Mouse (Mus musculus): Measurements from ENCODE around the gene Ccdc77. TPM values are rescaled to one million over a fixed set of nuclear protein-coding genes. Genes with fewer than 3 reads are reported as not detected.

Gene Ccdc77
- polyA plus RNA-seq, 1 experiment from 2014 or later = 7.2 TPM

GRCm38 (mm10) chr6:120356478-120356877 is 7.7 kb downstream of the Ccdc77 start:
- no peak for TF ChIP-seq CTCF (IDR thresholded peaks at IDR 0.05; ENCODE audit: low read depth)
- 11% methylated on average over 5 of the region's 5 CpGs for WGBS
- H3K27ac ChIP-seq (ENCODE audit: low read depth, low read length) = peak overlapping the region; percentile 83
- H3K9me3 ChIP-seq (ENCODE audit: control insufficient read depth) = no peaks in the 10 kb centered on the region
- peak overlapping the region; percentile 65 for H3K9ac ChIP-seq (ENCODE audit: low read depth, low read length)
- no peaks in the 10 kb centered on the region for H3K27me3 ChIP-seq (replicated peaks; ENCODE audit: control insufficient read depth, insufficient read depth, low read length)
- H3K4me1 ChIP-seq (replicated peaks; ENCODE audit: control insufficient read depth, insufficient read depth, low read length) = no peaks in the 10 kb centered on the region
- ATAC-seq = no peak
- peak overlapping the region; percentile 77 for H3K4me2 ChIP-seq (replicated peaks; ENCODE audit: low read depth)
- H3K4me3 ChIP-seq (ENCODE audit: low read depth, low read length) = peak overlapping the region; percentile 65
- H3K36me3 ChIP-seq (ENCODE audit: control insufficient read depth, insufficient read depth) = peaks cover 4% of the 10 kb centered on the region; the same call in 1 of the 2 replicates

DNA sequence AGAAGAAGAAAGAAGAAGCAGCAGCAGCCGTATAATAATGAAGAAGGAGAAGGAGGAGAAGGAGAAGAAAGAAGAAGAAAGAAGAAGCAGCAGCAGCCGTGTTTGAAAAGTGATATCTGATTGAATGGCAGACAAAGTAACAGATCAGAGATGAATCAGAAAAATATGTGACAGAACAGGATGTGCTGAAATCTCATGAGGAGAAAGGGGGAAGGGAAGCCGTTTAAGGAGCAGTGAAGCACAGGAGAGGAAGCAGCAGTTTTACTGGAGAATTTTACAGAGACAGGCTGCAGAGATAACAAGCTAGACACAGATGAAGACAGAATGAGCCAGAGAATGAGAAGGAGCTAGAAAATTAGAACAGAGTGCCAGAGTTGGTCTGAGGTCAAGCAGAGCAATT is 15.2 kb downstream of the Ccdc77 start:
- no peak for ATAC-seq
- no peak overlapping the region for H3K4me2 ChIP-seq (replicated peaks; ENCODE audit: low read depth)
- H3K9me3 ChIP-seq (ENCODE audit: control insufficient read depth) = no peaks in the 10 kb centered on the region
- no peak overlapping the region for H3K4me3 ChIP-seq (ENCODE audit: low read depth, low read length)
- 86% methylated on average over 3 of the region's 3 CpGs for WGBS
- TF ChIP-seq CTCF (IDR thresholded peaks at IDR 0.05; ENCODE audit: low read depth) = no peak
- H3K36me3 ChIP-seq (ENCODE audit: control insufficient read depth, insufficient read depth) = peaks cover 29% of the 10 kb centered on the region
- no peaks in the 10 kb centered on the region for H3K27me3 ChIP-seq (replicated peaks; ENCODE audit: control insufficient read depth, insufficient read depth, low read length)
- no peak overlapping the region for H3K27ac ChIP-seq (ENCODE audit: low read depth, low read length)
- H3K9ac ChIP-seq (ENCODE audit: low read depth, low read length) = no peak overlapping the region
- H3K4me1 ChIP-seq (replicated peaks; ENCODE audit: control insufficient read depth, insufficient read depth, low read length) = no peaks in the 10 kb centered on the region

- Histone ChIP-seq H3K9me3 (ENCODE audit: control insufficient read depth) (no peaks in the 10 kb centered on the region), H3K4me1 (replicated peaks; ENCODE audit: control insufficient read depth, insufficient read depth, low read length) (no peaks in the 10 kb centered on the region), H3K4me2 (replicated peaks; ENCODE audit: low read depth) (no peak overlapping the region), H3K9ac (ENCODE audit: low read depth, low read length) (no peak overlapping the region), H3K4me3 (ENCODE audit: low read depth, low read length) (no peak overlapping the region), H3K27me3 (replicated peaks; ENCODE audit: control insufficient read depth, insufficient read depth, low read length) (no peaks in the 10 kb centered on the region), H3K36me3 (ENCODE audit: control insufficient read depth, insufficient read depth) (peaks cover 32% of the 10 kb centered on the region), H3K27ac (ENCODE audit: low read depth, low read length) (no peak overlapping the region)
- TF ChIP-seq CTCF (IDR thresholded peaks at IDR 0.05; ENCODE audit: low read depth) = no peak
- no peak for ATAC-seq
- 70% methylated on average over 1 of the region's 1 CpGs for WGBS
These were observed 20.2 kb downstream of the Ccdc77 start for GRCm38 (mm10) chr6:120343992-120344391.

GRCm38 (mm10) chr6:120332351-120332750 is 31.8 kb downstream of the Ccdc77 start:
- 72% methylated on average over 2 of the region's 2 CpGs for WGBS
- peaks cover 71% of the 10 kb centered on the region for H3K36me3 ChIP-seq (ENCODE audit: control insufficient read depth, insufficient read depth)

DNA sequence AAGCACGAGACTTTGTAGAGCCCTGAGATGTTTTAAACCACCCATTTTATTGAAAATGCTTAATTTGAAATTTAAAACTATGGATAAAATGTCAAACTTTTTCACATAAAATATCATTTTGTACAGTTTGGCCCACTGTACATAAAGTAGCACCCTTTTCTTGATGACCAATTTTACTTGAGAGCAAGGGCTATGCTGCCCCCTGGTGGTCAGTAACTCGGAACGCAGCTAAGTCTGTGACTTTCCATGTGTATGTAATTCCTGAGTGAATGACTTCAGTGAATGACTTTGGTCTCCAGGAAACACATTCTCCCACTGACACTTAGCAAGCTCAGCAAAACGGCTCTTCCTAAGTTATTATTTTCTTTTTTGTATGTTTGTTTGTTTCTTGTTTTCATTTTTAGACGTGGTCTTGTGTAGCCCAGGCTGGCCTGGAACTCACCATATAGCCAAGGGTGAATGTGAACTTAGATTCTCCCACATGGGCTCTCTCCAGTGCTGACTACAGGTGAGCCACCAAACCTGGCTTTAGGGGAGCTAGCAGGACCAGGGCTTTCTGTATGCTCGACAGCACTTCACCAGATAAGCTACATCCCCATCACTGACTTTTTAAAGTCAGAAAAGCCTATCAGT is 39.8 kb downstream of the Ccdc77 start:
- Histone ChIP-seq H3K4me3 (ENCODE audit: low read depth, low read length) (no peak overlapping the region), H3K4me1 (replicated peaks; ENCODE audit: control insufficient read depth, insufficient read depth, low read length) (no peaks in the 10 kb centered on the region), H3K27ac (ENCODE audit: low read depth, low read length) (no peak overlapping the region), H3K4me2 (replicated peaks; ENCODE audit: low read depth) (no peak overlapping the region), H3K27me3 (replicated peaks; ENCODE audit: control insufficient read depth, insufficient read depth, low read length) (no peaks in the 10 kb centered on the region), H3K9ac (ENCODE audit: low read depth, low read length) (no peak overlapping the region), H3K9me3 (ENCODE audit: control insufficient read depth) (no peaks in the 10 kb centered on the region), H3K36me3 (ENCODE audit: control insufficient read depth, insufficient read depth) (peaks cover 25% of the 10 kb centered on the region)
- peak; percentile 91 for TF ChIP-seq CTCF (IDR thresholded peaks at IDR 0.05; ENCODE audit: low read depth)
- WGBS = 30% methylated on average over 6 of the region's 6 CpGs
- ATAC-seq = no peak

More at GRCm38 (mm10) chr6:120332351-120332750, 31.8 kb downstream of the Ccdc77 start:
- 0 out of 2 replicates have a peak, but pooled peaks have one; percentile 41 for TF ChIP-seq CTCF (IDR thresholded peaks at IDR 0.05; ENCODE audit: low read depth)
- Histone ChIP-seq H3K4me2 (replicated peaks; ENCODE audit: low read depth) (no peak overlapping the region), H3K27me3 (replicated peaks; ENCODE audit: control insufficient read depth, insufficient read depth, low read length) (no peaks in the 10 kb centered on the region), H3K4me3 (ENCODE audit: low read depth, low read length) (no peak overlapping the region), H3K4me1 (replicated peaks; ENCODE audit: control insufficient read depth, insufficient read depth, low read length) (no peaks in the 10 kb centered on the region), H3K9me3 (ENCODE audit: control insufficient read depth) (no peaks in the 10 kb centered on the region), H3K27ac (ENCODE audit: low read depth, low read length) (no peak overlapping the region), H3K9ac (ENCODE audit: low read depth, low read length) (no peak overlapping the region)
- ATAC-seq = no peak

GRCm38 (mm10) chr6:120320369-120320768 is 43.8 kb downstream of the Ccdc77 start:
- Histone ChIP-seq H3K9me3 (ENCODE audit: control insufficient read depth) (no peaks in the 10 kb centered on the region), H3K4me1 (replicated peaks; ENCODE audit: control insufficient read depth, insufficient read depth, low read length) (no peaks in the 10 kb centered on the region), H3K36me3 (ENCODE audit: control insufficient read depth, insufficient read depth) (0 out of 2 replicates have a peak, but pooled peaks cover 9% of the 10 kb centered on the region), H3K27me3 (replicated peaks; ENCODE audit: control insufficient read depth, insufficient read depth, low read length) (no peaks in the 10 kb centered on the region), H3K4me2 (replicated peaks; ENCODE audit: low read depth) (no peak overlapping the region), H3K27ac (ENCODE audit: low read depth, low read length) (no peak overlapping the region), H3K4me3 (ENCODE audit: low read depth, low read length) (no peak overlapping the region), H3K9ac (ENCODE audit: low read depth, low read length) (no peak overlapping the region)
- 58% methylated on average over 2 of the region's 2 CpGs for whole genome bisulfite sequencing
- no peak for ATAC-seq
- TF ChIP-seq CTCF (IDR thresholded peaks at IDR 0.05; ENCODE audit: low read depth) = no peak

All from intestine, postnatal 0 days (tissue).